Mouse (Mus musculus): ENCODE measurements around the gene Vps45.
"Not testable (repeated sequence)": the region's sequence is repeated elsewhere in the genome, so short reads cannot be mapped to it uniquely, and the experiment has no call there.

DNA sequence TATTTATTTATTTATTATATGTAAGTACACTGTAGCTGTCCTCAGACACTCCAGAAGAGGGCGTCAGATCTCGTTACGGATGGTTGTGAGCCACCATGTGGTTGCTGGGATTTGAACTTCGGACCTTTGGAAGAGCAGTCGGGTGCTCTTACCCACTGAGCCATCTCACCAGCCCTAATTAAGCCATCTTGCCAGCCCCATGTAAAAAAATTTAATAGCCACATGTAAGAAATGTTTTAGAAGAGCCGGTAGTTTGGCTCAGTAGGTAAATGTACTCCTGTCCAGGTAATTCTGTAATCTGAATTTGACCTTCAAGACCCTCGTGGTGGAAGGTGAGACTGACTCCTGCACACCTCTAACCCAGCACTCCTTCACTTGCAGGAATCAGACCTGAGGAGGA lies 87.6 kb downstream of the Vps45 start:
- TF ChIP-seq EP300 (IDR thresholded peaks at IDR 0.05; ENCODE audit: insufficient read depth, low read depth, low read length); POLR2A (IDR thresholded peaks at IDR 0.05; ENCODE audit: insufficient read depth, low read length): not testable (repeated sequence)

All from ES-Bruce4 (cell line).